Comparison of ENCODE assay signal across 17 mouse cellular contexts in genomic region chr5:141591246-141591645, GRCm38 (mm10).
"Had no signal": no experiment of that assay in that cellular context is flagged by ENCODE, and none has a peak within 500 bp of the region (broad histone marks: within the 10 kb centered on the region; RNA-seq: fewer than 3 reads in every experiment).

No protein-coding gene starts in this region.

- DNase-seq: liver, postnatal 0 days; lung, adult 2 months; lung, postnatal 14 days; lung, postnatal 36 days; right cerebral cortex, postnatal 14 days; thymus, adult 2 months; thymus, postnatal 25 days; thymus, postnatal 4 days had no signal

- H3K36me3 ChIP-seq: lung, embryonic 15.5 days; midbrain, embryonic 13.5 days; neural tube, embryonic 12.5 days; stomach, embryonic 15.5 days had no signal

- H3K4me3 ChIP-seq: lung, embryonic 15.5 days; megakaryocyte, embryonic 14.5 days; midbrain, embryonic 13.5 days; neural tube, embryonic 12.5 days; stomach, embryonic 15.5 days had no signal

- H3K27ac ChIP-seq: lung, embryonic 15.5 days; macrophage; midbrain, embryonic 13.5 days; neural tube, embryonic 12.5 days; stomach, embryonic 15.5 days; stomach, postnatal 0 days had no signal

- H3K27me3 ChIP-seq: lung, embryonic 15.5 days; megakaryocyte, embryonic 14.5 days; midbrain, embryonic 13.5 days; neural tube, embryonic 12.5 days; stomach, embryonic 15.5 days had no signal

- H3K9ac ChIP-seq: liver, postnatal 0 days; lung, embryonic 15.5 days; midbrain, embryonic 13.5 days; neural tube, embryonic 12.5 days; stomach, embryonic 15.5 days had no signal

- ATAC-seq: liver, postnatal 0 days; lung, postnatal 0 days; midbrain, embryonic 13.5 days had no signal

- H3K4me1 ChIP-seq: lung, embryonic 15.5 days; megakaryocyte, embryonic 14.5 days; midbrain, embryonic 13.5 days; neural tube, embryonic 12.5 days; stomach, embryonic 15.5 days had no signal

- H3K4me2 ChIP-seq: lung, embryonic 15.5 days; midbrain, embryonic 11.5 days; midbrain, embryonic 13.5 days; neural tube, embryonic 12.5 days; stomach, embryonic 15.5 days had no signal

- H3K9me3 ChIP-seq: lung, embryonic 15.5 days; neural tube, embryonic 12.5 days; stomach, embryonic 15.5 days had no signal
